Mouse (Mus musculus) liver, adult 2 months (tissue): ENCODE data around the gene Bcl2l11. TPM values are rescaled to one million over a fixed set of nuclear protein-coding genes. Genes with fewer than 3 reads are reported as not detected.
A peak's percentile ranks its signal among the peaks of the same experiment; 100 is the strongest.

ENCODE experiments used
- DNase-seq: peaks from one replicate; pipeline ENCODE4 v3.0.0-alpha.2; 2011; ENCODE audit warnings: low read depth, low spot score; ENCODE audit errors: extremely low read depth
- H3K27ac ChIP-seq: fragments of 200-500 bp; replicated peaks from 2 replicates; pipeline ENCODE4 v1.5.1; 2012; ENCODE audit warnings: low read depth, mild to moderate bottlenecking, control low read depth, inconsistent platforms, low read length; ENCODE audit not compliant: insufficient read depth
- H3K27me3 ChIP-seq: fragments of 200-500 bp; 2 replicates; pipeline ENCODE4 v1.6.1; 2012; ENCODE audit warnings: mild to moderate bottlenecking, moderate library complexity, low read length, inconsistent platforms; ENCODE audit not compliant: control insufficient read depth, insufficient read depth
- H3K36me3 ChIP-seq: fragments of 200-500 bp; 2 replicates; pipeline ENCODE4 v1.6.1; 2012; ENCODE audit warnings: low read length, inconsistent platforms; ENCODE audit not compliant: control insufficient read depth, insufficient read depth
- H3K4me1 ChIP-seq: fragments of 200-500 bp; 2 replicates; pipeline ENCODE4 v1.6.1; 2011; ENCODE audit warnings: low read length; ENCODE audit not compliant: control insufficient read depth, insufficient read depth
- H3K4me3 ChIP-seq: fragments of 200-500 bp; 2 replicates; pipeline ENCODE4 v1.5.1; 2011; ENCODE audit warnings: low read depth, mild to moderate bottlenecking, control low read depth, low read length, moderate library complexity; ENCODE audit not compliant: insufficient read depth
- H3K79me2 ChIP-seq: fragments of 200-500 bp; 2 replicates; pipeline ENCODE4 v1.6.1; 2012; ENCODE audit warnings: inconsistent platforms, mild to moderate bottlenecking, low read length, moderate library complexity; ENCODE audit not compliant: control insufficient read depth, insufficient read depth
- H3K9ac ChIP-seq: fragments of 200-500 bp; 2 replicates; pipeline ENCODE4 v1.6.1; 2012; ENCODE audit warnings: low read depth, mild to moderate bottlenecking, control low read depth, inconsistent platforms, low read length
- CTCF ChIP-seq: fragments of 200-500 bp; IDR thresholded peaks from 2 replicates; pipeline ENCODE4 v1.5.1; 2011; ENCODE audit warnings: low read depth, low read length, control low read depth
- POLR2A ChIP-seq: fragments of 200-500 bp; IDR thresholded peaks from 2 replicates; pipeline ENCODE4 v1.6.1; 2011; ENCODE audit warnings: low read length, control low read depth; ENCODE audit not compliant: insufficient read depth; ENCODE audit errors: extremely low read depth
- WGBS: fragments of 180-500 bp; shearing (Covaris S2); methylation state at CpG from one replicate; pipeline ENCODE4 v1.1.7; 2018; 5-methylcytosine and 5-hydroxymethylcytosine counted together
- polyA plus RNA-seq: library from polyadenylated mRNA; depleted of rRNA; stranded (reverse); fragments of >200 nt; gene quantifications from 2 replicates; pipeline ENCODE4 v1.2.3, GENCODE M21; 2012
- total RNA-seq: library from RNA; depleted of rRNA; stranded (reverse); fragments of >200 nt; gene quantifications from 2 replicates; pipeline ENCODE4 v1.2.3, GENCODE M21; 2014

Bcl2l11 gene
- total and polyA plus RNA-seq, 2 experiments = 2.7 to 4.0 TPM

- no peak overlapping the region for H3K4me3 ChIP-seq
These were observed 48.9 kb downstream of the Bcl2l11 start for GRCm38 (mm10) chr2:128174604-128175342.

GRCm38 (mm10) chr2:128175625-128176024, 49.8 kb downstream of the Bcl2l11 start:
- Histone ChIP-seq H3K79me2 (no peaks in the 10 kb centered on the region), H3K27me3 (no peaks in the 10 kb centered on the region), H3K9ac (no peak overlapping the region), H3K4me1 (peaks cover 22% of the 10 kb centered on the region), H3K27ac (no peak overlapping the region), H3K36me3 (no peaks in the 10 kb centered on the region), H3K4me3 (no peak overlapping the region)
- WGBS = 96% methylated on average over 6 of the region's 6 CpGs
- no peak for DNase-seq
- TF ChIP-seq CTCF (no peak), POLR2A (no peak)

More at GRCm38 (mm10) chr2:128174604-128175342, 48.9 kb downstream of the Bcl2l11 start:
- Histone ChIP-seq H3K9ac (no peak overlapping the region), H3K4me1 (peaks cover 27% of the 10 kb centered on the region), H3K27me3 (no peaks in the 10 kb centered on the region), H3K36me3 (no peaks in the 10 kb centered on the region), H3K79me2 (no peaks in the 10 kb centered on the region), H3K27ac (peak overlapping the region; percentile 69)
- 21% methylated on average over 9 of the region's 9 CpGs for WGBS
- peak; percentile 96 for DNase-seq
- no peak for TF ChIP-seq POLR2A
- no peak for TF ChIP-seq CTCF

DNA sequence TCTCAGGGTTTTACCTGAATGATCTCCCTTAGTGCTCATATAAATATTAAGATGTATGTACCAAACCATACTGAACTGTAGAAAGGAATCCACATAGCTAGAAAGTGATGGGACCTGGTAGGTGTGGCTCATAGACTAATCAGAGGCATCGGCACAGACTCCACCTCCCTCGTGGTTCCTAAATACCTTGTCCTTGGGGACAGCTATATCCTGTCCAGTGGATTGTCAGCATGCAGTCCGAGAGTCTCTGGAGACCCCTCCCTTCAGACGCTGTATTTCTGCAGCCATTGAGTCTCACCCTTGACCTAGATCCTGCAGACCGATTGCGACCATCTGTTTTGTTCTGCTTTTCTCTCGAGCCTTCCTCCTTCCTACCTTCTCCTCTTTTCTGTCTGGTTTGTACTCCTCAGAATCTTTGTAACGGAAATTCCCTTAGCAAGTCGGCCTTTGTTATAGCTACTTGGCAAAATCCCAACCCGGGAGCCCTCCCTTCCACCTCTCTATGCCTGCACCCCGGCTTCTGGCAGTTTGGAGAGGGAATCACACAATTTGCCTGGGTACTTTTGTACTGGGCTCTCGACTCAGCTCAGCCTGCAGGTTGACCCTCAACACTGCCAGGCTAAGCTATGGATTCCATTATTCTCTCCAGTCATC, 50.7 kb downstream of the Bcl2l11 start:
- no peak for TF ChIP-seq CTCF
- no peak for TF ChIP-seq POLR2A
- H3K36me3 ChIP-seq = no peaks in the 10 kb centered on the region
- WGBS = 76% methylated on average over 12 of the region's 12 CpGs
- H3K27me3 ChIP-seq = no peaks in the 10 kb centered on the region
- no peak overlapping the region for H3K4me3 ChIP-seq
- H3K79me2 ChIP-seq = no peaks in the 10 kb centered on the region
- no peak for DNase-seq
- no peak overlapping the region for H3K9ac ChIP-seq
- peaks cover 22% of the 10 kb centered on the region for H3K4me1 ChIP-seq
- no peak overlapping the region for H3K27ac ChIP-seq

DNA sequence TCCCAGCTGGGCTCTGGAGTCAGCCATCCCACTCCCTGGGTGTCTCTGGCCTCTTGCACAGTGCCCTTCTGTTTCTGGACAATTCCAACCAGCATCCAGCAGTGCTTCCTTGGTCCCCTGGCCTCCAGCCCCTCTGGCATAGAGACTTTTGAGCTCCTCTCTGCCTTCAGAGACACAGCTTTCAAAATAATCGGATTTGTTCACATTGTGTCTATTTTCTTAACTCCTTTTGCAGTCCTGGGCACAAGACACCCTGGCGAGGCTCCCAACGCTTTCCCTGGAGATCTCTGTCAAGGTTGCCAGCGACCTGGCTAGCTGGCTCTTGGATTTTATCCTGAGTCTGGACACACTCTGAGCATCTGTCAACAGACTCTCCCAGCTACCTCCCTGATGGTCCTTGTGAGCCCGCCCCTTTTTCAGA, 51.4 kb downstream of the Bcl2l11 start:
- peaks cover 22% of the 10 kb centered on the region for H3K4me1 ChIP-seq
- 91% methylated on average over 5 of the region's 5 CpGs for WGBS

GRCm38 (mm10) chr2:128179126-128179807, 53.4 kb downstream of the Bcl2l11 start:
- peaks cover 10% of the 10 kb centered on the region for H3K4me1 ChIP-seq
- H3K9ac ChIP-seq = no peak overlapping the region
- no peak overlapping the region for H3K27ac ChIP-seq
- WGBS = 57% methylated on average over 18 of the region's 18 CpGs
- no peaks in the 10 kb centered on the region for H3K79me2 ChIP-seq
- H3K4me3 ChIP-seq = no peak overlapping the region
- TF ChIP-seq CTCF (no peak), POLR2A (no peak)
- H3K36me3 ChIP-seq = no peaks in the 10 kb centered on the region
- H3K27me3 ChIP-seq = no peaks in the 10 kb centered on the region
- peak; percentile 53 for DNase-seq

More for the DNA sequence above, 51.4 kb downstream of the Bcl2l11 start:
- Histone ChIP-seq H3K79me2 (no peaks in the 10 kb centered on the region), H3K27ac (no peak overlapping the region), H3K4me3 (no peak overlapping the region), H3K9ac (no peak overlapping the region), H3K36me3 (no peaks in the 10 kb centered on the region), H3K27me3 (no peaks in the 10 kb centered on the region)
- TF ChIP-seq POLR2A = no peak
- TF ChIP-seq CTCF = no peak
- no peak for DNase-seq
